Mouse (Mus musculus) neural tube, embryonic 12.5 days (tissue): Measurements from ENCODE around the gene Slc4a1. TPM values are rescaled to one million over a fixed set of nuclear protein-coding genes. Genes with fewer than 3 reads are reported as not detected.

Experiments used
- ATAC-seq: fragments of 200-750 bp; cut with Nextera tagmentation; 2 replicates; pipeline ENCODE4 v1.8.0; 2017; ENCODE audit warnings: low read depth, mild to moderate bottlenecking, moderate TSS enrichment, moderate library complexity; ENCODE audit not compliant: low FRiP score
- H3K27ac ChIP-seq: fragments of 300-500 bp; sonication (generic); 2 replicates; pipeline ENCODE4 v1.5.1; 2016
- H3K27me3 ChIP-seq: fragments of 300-500 bp; sonication (generic); replicated peaks from 2 replicates; pipeline ENCODE4 v1.6.1; 2016; ENCODE audit warnings: mild to moderate bottlenecking
- H3K36me3 ChIP-seq: fragments of 300-500 bp; sonication (generic); 2 replicates; pipeline ENCODE4 v1.6.1; 2016; ENCODE audit warnings: mild to moderate bottlenecking
- H3K4me1 ChIP-seq: fragments of 300-500 bp; sonication (generic); 2 replicates; pipeline ENCODE4 v1.6.1; 2016
- H3K4me2 ChIP-seq: fragments of 300-500 bp; sonication (generic); replicated peaks from 2 replicates; pipeline ENCODE4 v1.6.1; 2016; ENCODE audit warnings: mild to moderate bottlenecking
- H3K4me3 ChIP-seq: fragments of 300-500 bp; sonication (generic); 2 replicates; pipeline ENCODE4 v1.5.1; 2016
- H3K9ac ChIP-seq: fragments of 300-500 bp; sonication (generic); 2 replicates; pipeline ENCODE4 v1.6.1; 2016; ENCODE audit warnings: mild to moderate bottlenecking
- H3K9me3 ChIP-seq: fragments of 300-500 bp; sonication (generic); 2 replicates; pipeline ENCODE4 v1.6.1; 2016; ENCODE audit warnings: mild to moderate bottlenecking
- WGBS: fragments of 180-500 bp; shearing (Covaris S2); methylation state at CpG from one replicate; pipeline ENCODE4 v1.1.7; 2016; 5-methylcytosine and 5-hydroxymethylcytosine counted together
- polyA plus RNA-seq: library from polyadenylated mRNA; unstranded; fragments of >200 nt; fragmentation: Nextera tagmentation; extraction: Ambion mirVana; gene quantifications from 2 replicates; pipeline ENCODE4 v1.2.1, GENCODE M21; 2016

Slc4a1 gene
- polyA plus RNA-seq, 1 experiment from 2014 or later: 23.6 TPM

DNA sequence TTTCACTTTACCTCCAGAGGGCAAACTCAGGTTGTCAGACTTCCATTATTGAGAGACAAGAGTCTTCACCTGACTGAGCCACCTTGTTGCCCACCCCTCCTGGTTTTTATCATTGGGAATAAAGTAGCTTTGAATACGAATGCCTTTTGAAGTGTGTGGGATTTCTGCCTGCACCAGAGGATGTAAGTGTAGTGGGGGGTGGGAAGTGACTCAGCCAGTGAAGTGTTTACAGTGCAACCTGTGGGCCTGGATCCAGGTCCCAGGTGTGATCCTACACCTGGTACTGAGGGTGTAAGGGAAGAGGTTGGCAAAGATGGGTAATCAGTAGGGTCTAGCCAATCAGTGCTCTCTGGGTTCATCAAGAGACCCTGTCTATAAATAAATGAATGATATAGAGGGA is 42.5 kb downstream of the Slc4a1 start:
- WGBS: 77% methylated on average over 1 of the region's 1 CpGs
- peaks cover 10% of the 10 kb centered on the region for H3K4me1 ChIP-seq
- no peaks in the 10 kb centered on the region for H3K36me3 ChIP-seq
- no peak overlapping the region for H3K9ac ChIP-seq
- no peak for ATAC-seq
- H3K27me3 ChIP-seq: no peaks in the 10 kb centered on the region
- H3K4me2 ChIP-seq: no peak overlapping the region
- H3K9me3 ChIP-seq: no peaks in the 10 kb centered on the region
- H3K27ac ChIP-seq: no peak overlapping the region
- no peak overlapping the region for H3K4me3 ChIP-seq

DNA sequence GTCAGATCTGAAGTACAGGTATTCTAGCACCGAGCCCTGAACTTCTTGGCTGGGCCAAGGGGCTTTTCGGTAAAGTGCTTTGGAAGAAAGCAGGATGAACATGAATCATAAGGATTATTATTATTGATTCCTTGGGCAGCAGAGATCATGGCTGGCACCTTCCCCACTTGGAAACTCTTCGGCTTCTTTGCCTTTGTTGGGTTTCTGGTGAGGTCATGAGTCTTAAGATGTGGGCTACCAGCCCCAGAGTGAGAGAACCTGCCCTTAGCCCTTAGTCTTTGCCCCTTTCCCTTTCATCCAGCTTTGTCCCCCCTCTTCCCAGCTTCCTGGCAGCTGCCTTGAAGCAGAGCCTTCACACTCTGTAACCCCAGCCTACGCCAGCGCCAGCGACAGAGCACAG is 44.1 kb downstream of the Slc4a1 start:
- Histone ChIP-seq H3K9ac (no peak overlapping the region), H3K4me1 (peaks cover 10% of the 10 kb centered on the region), H3K36me3 (no peaks in the 10 kb centered on the region), H3K4me2 (no peak overlapping the region), H3K9me3 (no peaks in the 10 kb centered on the region), H3K27me3 (no peaks in the 10 kb centered on the region), H3K4me3 (no peak overlapping the region), H3K27ac (no peak overlapping the region)
- no peak for ATAC-seq
- WGBS: 76% methylated on average over 6 of the region's 6 CpGs

DNA sequence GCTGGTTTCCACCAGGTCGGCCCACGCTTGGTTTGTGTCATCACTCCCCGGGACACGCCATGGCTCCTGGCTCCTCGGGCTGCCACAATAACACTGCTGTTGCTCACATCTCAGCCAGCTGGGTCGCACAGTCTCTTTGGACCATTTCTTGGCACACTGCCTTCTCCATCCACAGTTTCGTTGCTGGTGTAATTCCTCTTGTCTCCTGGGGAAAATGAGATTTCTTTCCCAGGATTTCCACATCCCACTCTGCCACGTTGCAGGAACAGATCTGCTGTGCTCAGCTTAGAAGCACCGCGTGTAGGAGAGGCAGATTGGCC is 45.4 kb downstream of the Slc4a1 start:
- Histone ChIP-seq H3K27me3 (no peaks in the 10 kb centered on the region), H3K36me3 (no peaks in the 10 kb centered on the region), H3K4me1 (peaks cover 18% of the 10 kb centered on the region), H3K9me3 (no peaks in the 10 kb centered on the region), H3K4me2 (peak overlapping the region; percentile 72), H3K9ac (peak overlapping the region; percentile 100), H3K27ac (peak overlapping the region; percentile 99), H3K4me3 (peak overlapping the region; percentile 100)
- 17% methylated on average over 10 of the region's 10 CpGs for WGBS
- no peak for ATAC-seq

DNA sequence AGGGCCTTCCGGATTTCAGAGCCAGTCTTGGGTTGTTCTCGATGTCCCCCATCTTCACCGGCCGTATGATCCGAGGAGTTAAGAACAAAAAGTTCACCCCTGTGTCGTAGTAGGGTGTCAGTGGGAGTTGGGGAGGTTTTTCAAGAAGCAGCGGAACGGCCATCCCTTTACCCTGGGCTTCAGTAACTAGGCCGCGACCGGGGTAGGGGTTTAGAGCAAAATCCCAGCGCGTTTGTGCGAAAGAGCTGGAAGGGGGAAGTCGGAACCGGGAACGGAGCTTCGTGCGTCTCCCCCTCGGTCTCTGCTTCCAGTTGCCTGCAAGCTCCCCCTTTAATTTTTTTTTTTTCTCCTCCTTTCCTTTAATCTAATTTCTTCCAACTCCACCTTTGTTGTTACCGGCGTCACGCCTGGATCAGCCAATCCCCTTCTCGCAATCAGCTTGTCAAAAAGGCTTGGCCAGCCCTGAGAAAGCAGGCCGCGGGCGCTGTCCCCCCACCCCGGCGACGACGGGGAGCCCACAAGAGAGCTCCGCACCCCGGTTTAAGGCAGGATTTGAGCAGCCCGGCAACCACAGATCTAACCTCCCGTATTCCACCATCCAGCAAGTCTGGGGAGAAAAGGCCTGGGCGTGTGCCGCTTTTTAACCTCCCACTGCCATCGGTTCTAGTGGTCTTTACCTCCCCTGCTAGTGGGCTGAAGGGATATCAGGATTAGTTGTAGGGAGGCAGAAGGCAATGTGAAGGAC is 45.9 kb downstream of the Slc4a1 start:
- H3K9ac ChIP-seq: peak overlapping the region; percentile 100
- peak overlapping the region; percentile 100 for H3K4me3 ChIP-seq
- peak overlapping the region; percentile 99 for H3K27ac ChIP-seq
- H3K27me3 ChIP-seq: no peaks in the 10 kb centered on the region
- H3K4me2 ChIP-seq: peak overlapping the region; percentile 72
- 0 out of 2 replicates have a peak, but pooled peaks have one; percentile 23 for ATAC-seq
- H3K36me3 ChIP-seq: no peaks in the 10 kb centered on the region
- H3K9me3 ChIP-seq: no peaks in the 10 kb centered on the region
- H3K4me1 ChIP-seq: peaks cover 24% of the 10 kb centered on the region
- WGBS: under 1% methylated on average over 38 of the region's 38 CpGs

DNA sequence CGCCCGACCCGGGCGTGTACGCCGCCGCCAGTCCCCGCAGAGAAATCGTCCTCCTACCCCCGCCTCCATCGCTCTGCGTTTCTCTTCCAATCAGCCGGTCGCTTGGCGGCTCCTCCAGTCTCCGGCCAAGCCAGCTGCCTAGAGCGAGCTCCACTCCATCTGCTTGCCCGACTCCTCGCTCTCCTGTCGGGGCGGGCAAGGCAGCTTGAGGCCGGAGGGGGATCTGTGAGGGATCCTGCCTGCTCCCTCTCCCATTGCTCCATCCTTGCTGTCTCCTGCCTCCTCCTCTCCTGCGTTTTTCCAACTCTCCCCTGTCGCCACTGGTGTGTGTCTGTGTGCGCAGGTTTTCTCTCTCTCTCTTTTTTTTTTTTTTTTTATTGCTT is 46.6 kb downstream of the Slc4a1 start, which contains the start of gene Ubtf:
TSS of gene Ubtf (minus strand) at position 333 of the 383 bp plus-strand sequence.
- H3K36me3 ChIP-seq: peaks cover 3% of the 10 kb centered on the region
- H3K4me2 ChIP-seq: peak within 1 kb of the TSS; percentile 72
- no peaks in the 10 kb centered on the region for H3K27me3 ChIP-seq
- peak within 1 kb of the TSS; percentile 100 for H3K9ac ChIP-seq
- H3K9me3 ChIP-seq: no peaks in the 10 kb centered on the region
- H3K4me3 ChIP-seq: peak within 1 kb of the TSS; percentile 100
- peak within 1 kb of the TSS; percentile 99 for H3K27ac ChIP-seq
- WGBS: under 1% methylated on average over 25 of the region's 25 CpGs
- ATAC-seq: no peak
- H3K4me1 ChIP-seq: peaks cover 24% of the 10 kb centered on the region

DNA sequence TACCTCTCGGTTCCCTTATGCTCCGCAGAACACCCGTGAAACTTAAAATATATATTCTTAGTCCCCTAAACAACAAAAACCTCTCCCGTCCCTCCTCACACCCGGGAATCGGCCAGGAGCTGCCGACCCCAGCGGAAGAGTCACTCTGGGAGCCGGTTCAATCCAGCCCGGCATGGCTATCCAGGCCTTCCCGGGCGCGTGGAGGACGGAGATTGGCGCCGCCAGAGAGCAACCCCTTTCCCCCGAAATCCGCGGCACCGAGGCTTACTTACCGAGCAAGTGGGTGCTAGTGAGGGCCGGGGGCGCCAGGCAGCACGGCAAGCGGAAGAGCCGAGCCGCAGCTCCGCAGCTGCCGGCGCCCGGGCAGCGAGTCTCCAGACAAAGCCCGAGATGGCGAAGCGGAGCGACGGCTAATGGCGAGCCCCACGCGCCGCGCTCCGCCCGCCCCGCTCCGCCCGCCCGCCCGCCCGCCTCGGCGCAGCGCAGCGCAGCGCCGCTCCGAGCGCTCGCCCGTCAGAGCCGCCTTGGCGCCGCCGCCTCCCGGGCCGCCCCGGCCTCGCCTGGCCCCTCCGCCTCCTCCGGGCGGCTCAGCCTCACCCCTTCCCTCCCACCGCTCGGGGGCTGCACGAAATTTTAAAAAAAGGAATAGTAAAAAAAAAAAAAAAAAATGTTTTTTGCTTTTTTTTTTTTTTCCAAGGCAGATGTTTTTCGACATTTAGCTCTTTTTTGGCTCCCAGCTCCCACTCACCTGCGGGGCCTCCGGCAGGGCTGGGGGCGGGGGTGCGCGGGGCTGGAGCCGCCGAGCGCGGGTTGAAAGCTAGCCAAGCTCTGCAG is 47.2 kb downstream of the Slc4a1 start:
- Histone ChIP-seq H3K36me3 (peaks cover 9% of the 10 kb centered on the region), H3K9me3 (no peaks in the 10 kb centered on the region), H3K4me1 (peaks cover 24% of the 10 kb centered on the region), H3K9ac (peak overlapping the region; percentile 100), H3K27ac (peak overlapping the region; percentile 99), H3K4me3 (peak overlapping the region; percentile 100), H3K4me2 (peak overlapping the region; percentile 72), H3K27me3 (no peaks in the 10 kb centered on the region)
- ATAC-seq: no peak
- WGBS: under 1% methylated on average over 73 of the region's 84 CpGs

DNA sequence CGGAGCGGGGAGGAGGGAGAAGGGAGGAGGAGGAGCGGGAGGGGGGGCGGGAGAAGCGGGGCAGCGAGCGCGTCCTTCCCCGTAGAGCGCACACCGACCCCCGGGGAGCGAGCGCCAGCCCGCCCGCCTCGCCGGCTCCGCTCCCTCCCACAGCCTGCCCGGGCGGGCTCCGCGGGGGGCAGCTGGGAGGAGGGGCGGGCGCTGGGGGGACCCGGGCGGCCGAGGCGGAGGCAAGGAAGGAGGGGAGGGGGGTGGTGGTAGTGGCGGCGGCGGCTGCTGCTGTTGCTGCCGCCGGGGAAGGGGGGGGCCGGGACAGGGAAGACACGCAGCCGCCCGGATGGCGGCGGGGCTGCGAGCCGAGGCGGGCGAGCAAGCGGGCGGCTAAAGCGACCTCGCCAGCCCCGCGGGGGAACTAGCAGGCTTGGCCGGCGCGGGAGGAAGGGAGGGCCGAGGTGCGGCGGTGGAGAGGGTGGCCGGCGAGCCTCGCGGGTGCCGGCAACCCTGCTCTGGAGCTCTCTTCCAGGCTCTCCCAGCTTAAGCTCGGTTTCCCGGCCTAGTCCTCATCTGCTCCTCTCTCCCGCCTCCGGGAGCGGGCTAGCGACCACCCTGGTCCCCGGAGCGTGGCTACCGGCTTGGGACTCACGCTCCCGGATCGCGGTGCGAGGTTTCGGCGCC is 48.0 kb downstream of the Slc4a1 start:
- under 1% methylated on average over 64 of the region's 77 CpGs for WGBS
- peak; percentile 46 for ATAC-seq

DNA sequence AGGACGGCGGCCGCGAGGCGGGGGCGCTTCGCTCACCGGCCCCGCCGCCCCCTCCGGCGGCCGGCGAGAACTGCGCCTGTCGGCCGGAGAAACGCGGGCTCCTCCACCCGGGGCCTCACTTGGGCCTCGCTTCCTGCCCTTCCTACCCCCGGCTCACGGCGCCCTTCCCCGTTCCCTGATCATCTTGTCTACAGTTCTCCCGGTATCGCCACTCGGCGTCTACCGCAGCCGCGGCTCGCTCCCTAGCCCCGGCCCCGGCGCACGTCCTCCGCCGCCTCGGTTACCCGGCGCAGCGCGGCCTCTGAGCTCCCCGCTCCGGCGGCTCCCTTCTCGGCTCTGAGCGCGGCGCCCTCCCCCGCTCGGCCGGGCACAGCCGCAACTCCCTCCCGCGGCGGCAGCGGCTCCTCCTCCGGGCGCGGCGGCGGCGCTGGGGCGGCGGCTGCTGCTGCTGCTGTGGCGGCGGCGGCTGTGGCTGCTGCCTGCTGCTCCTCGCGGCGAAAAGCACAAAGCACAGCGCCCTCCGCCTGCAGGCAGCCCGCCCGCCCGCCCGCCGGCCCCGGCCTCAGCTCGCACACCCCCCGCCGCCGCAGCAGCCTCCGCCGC is 48.6 kb downstream of the Slc4a1 start:
- no peaks in the 10 kb centered on the region for H3K9me3 ChIP-seq
- H3K4me3 ChIP-seq: peak overlapping the region; percentile 100
- peaks cover 24% of the 10 kb centered on the region for H3K4me1 ChIP-seq
- WGBS: 1% methylated on average over 75 of the region's 87 CpGs
- H3K27me3 ChIP-seq: no peaks in the 10 kb centered on the region
- H3K36me3 ChIP-seq: peaks cover 23% of the 10 kb centered on the region
- H3K4me2 ChIP-seq: peak overlapping the region; percentile 72
- H3K27ac ChIP-seq: peak overlapping the region; percentile 99
- ATAC-seq: peak; percentile 14; the same call in 1 of the 2 replicates
- H3K9ac ChIP-seq: peak overlapping the region; percentile 100

More for the DNA sequence above, 48.0 kb downstream of the Slc4a1 start:
- Histone ChIP-seq H3K36me3 (peaks cover 17% of the 10 kb centered on the region), H3K27ac (peak overlapping the region; percentile 99), H3K4me2 (peak overlapping the region; percentile 72), H3K9ac (peak overlapping the region; percentile 100), H3K27me3 (no peaks in the 10 kb centered on the region), H3K4me1 (peaks cover 24% of the 10 kb centered on the region), H3K4me3 (peak overlapping the region; percentile 100), H3K9me3 (no peaks in the 10 kb centered on the region)

DNA sequence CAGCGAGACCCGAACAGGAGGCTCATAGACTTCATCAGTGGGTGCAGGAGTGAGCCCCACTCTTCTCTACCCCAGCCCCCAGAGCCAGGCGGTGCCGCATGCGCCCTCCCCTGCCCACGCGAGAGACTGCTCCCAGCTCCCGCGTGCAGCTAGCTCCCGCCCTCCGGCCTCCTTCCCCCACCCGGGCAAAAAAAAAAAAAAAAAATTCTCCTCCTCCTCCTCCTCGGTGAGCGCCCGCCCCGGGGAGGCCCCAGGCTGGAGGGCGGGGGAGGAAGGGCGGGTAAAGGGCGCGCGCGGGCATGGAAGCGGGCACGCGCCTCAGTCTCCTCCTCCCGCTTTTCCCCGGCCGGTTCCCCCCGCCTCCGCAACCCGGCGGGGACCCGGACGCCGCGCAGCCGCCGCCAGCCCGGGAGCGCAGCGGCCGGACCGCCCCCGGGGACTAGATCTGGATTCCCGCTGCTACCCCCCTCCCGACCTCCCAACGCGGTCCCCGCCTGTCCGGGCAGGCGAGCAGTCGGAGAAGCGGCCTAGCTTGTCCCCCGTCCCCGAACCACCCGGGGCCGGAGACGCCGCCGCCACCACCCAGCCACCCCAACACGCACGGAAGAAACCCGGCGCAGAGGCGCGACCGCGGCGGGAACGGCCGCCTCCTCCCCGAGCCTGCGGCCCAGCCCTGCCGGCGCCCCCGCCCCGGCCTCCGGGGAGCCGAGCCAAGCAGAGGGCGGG is 49.3 kb downstream of the Slc4a1 start:
- no peaks in the 10 kb centered on the region for H3K9me3 ChIP-seq
- H3K27ac ChIP-seq: peak overlapping the region; percentile 99
- peak; percentile 27; the same call in 1 of the 2 replicates for ATAC-seq
- H3K9ac ChIP-seq: peak overlapping the region; percentile 100
- H3K4me3 ChIP-seq: peak overlapping the region; percentile 100
- H3K36me3 ChIP-seq: peaks cover 30% of the 10 kb centered on the region
- no peaks in the 10 kb centered on the region for H3K27me3 ChIP-seq
- H3K4me2 ChIP-seq: peak overlapping the region; percentile 72
- under 1% methylated on average over 71 of the region's 80 CpGs for WGBS
- peaks cover 20% of the 10 kb centered on the region for H3K4me1 ChIP-seq

DNA sequence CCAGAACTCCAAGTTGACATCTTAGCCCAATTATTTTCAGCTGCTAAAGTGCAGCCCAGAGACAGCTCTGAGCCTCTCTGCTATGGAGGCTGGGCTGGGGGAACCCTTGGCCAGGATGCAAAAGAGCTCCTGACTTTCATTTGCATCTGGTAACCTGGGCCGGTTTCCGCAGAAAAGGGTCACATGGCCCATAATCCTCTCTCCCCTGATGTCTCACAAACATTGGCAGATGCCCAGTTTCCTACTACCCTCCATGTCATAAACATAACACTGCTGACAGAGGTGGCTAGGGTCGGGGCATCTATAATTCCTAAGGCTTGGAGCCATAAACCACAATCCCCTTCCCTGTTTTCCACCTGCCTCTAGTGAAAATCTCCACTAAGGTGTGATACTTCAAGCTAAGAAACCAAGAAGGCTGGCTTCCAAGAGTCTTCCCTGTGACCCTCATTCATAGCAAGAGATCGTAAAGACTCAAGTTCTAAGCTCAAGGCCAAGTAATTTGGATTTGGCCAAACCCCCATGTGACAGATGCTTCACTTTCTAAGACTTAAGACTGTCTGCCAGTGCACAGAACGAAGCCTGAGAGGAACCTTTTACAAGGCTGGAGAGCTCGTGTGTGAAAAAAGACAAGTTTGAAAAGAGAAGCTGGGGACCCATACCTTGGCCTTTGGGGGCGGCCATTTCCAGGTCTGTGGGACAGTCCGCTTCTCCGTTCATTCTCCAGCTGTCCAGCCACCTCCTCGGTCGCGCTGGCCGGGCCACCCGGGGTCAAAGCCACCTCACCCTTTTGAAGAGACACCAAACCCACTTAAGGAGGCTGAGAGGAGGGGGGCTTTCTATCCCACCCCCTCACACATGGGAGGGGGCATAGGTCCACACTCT is 50.1 kb downstream of the Slc4a1 start:
- peaks cover 25% of the 10 kb centered on the region for H3K4me1 ChIP-seq

More for the DNA sequence above, 50.1 kb downstream of the Slc4a1 start:
- Histone ChIP-seq H3K27me3 (no peaks in the 10 kb centered on the region), H3K4me3 (peak overlapping the region; percentile 100), H3K4me2 (peak overlapping the region; percentile 72), H3K9ac (peak overlapping the region; percentile 100), H3K36me3 (peaks cover 37% of the 10 kb centered on the region), H3K27ac (no peak overlapping the region), H3K9me3 (no peaks in the 10 kb centered on the region)
- ATAC-seq: no peak
- 18% methylated on average over 14 of the region's 14 CpGs for WGBS
